Mouse (Mus musculus) myocyte (in vitro differentiated cells): Measurements from ENCODE around the gene 1810030O07Rik.

Experiments used
- CEBPB ChIP-seq: IDR thresholded peaks from 2 replicates; pipeline ENCODE4 v1.6.1; 2011; ENCODE audit warnings: mild to moderate bottlenecking, moderate library complexity; ENCODE audit not compliant: poor library complexity, insufficient read depth, severe bottlenecking
- E2F4 ChIP-seq: IDR thresholded peaks from one replicate; pipeline ENCODE4 v1.6.1; 2011; ENCODE audit warnings: mild to moderate bottlenecking, control low read depth, moderate library complexity; ENCODE audit not compliant: insufficient read depth
- MAX ChIP-seq: IDR thresholded peaks from one replicate; pipeline ENCODE4 v1.6.1; 2011; ENCODE audit warnings: low read depth, mild to moderate bottlenecking, control low read depth
- MYOD1 ChIP-seq, 3 experiments: IDR thresholded peaks; one replicate each; pipeline ENCODE4 v1.6.1; 2011; ENCODE audit warnings: control low read depth in 2 of 3, low read depth in 2 of 3, mild to moderate bottlenecking in 2 of 3, moderate library complexity in 1 of 3; ENCODE audit not compliant: insufficient read length in 2 of 3, control insufficient read depth in 1 of 3
- POLR2A ChIP-seq: IDR thresholded peaks from one replicate; pipeline ENCODE4 v1.6.1; 2011; ENCODE audit warnings: low read depth, mild to moderate bottlenecking, control low read depth, moderate library complexity; ENCODE audit not compliant: insufficient read length
- POLR2AphosphoS2 ChIP-seq: IDR thresholded peaks from one replicate; pipeline ENCODE4 v1.6.1; 2011; ENCODE audit warnings: low read depth, control low read depth; ENCODE audit not compliant: insufficient read length
- USF1 ChIP-seq: IDR thresholded peaks from one replicate; pipeline ENCODE4 v1.6.1; 2011; ENCODE audit warnings: low read depth, mild to moderate bottlenecking, control low read depth, moderate library complexity

- TF ChIP-seq USF1 (no peak), POLR2AphosphoS2 (no peak), POLR2A (no peak), E2F4 (no peak), CEBPB (no peak), MAX (no peak), MYOD1 (IDR thresholded peaks at IDR 0.05; ENCODE audit: control insufficient read depth in 1 of 3, insufficient read length in 2 of 3, low read depth in 2 of 3) (no peak)
These were observed 21.6 kb downstream of the 1810030O07Rik start for GRCm38 (mm10) chrX:12651906-12652305.
